Mouse (Mus musculus) limb, embryonic 10.5 days (tissue): Measurements from ENCODE around the gene Kcnj16. TPM values are rescaled to one million over a fixed set of nuclear protein-coding genes. Genes with fewer than 3 reads are reported as not detected.

Source experiments
- DNase-seq: peaks from one replicate; pipeline ENCODE4 v3.0.0-alpha.2; 2017; ENCODE audit warnings: low spot score
- H3K27ac ChIP-seq: fragments of 300-500 bp; sonication (generic); 2 replicates; pipeline ENCODE4 v1.5.1; 2016; ENCODE audit warnings: mild to moderate bottlenecking
- H3K27me3 ChIP-seq: fragments of 300-500 bp; sonication (generic); 2 replicates; pipeline ENCODE4 v1.6.1; 2016; ENCODE audit warnings: low read depth, mild to moderate bottlenecking; ENCODE audit not compliant: poor library complexity, severe bottlenecking
- H3K36me3 ChIP-seq: fragments of 300-500 bp; sonication (generic); 2 replicates; pipeline ENCODE4 v1.6.1; 2016; ENCODE audit warnings: mild to moderate bottlenecking, moderate library complexity
- H3K4me1 ChIP-seq: fragments of 300-500 bp; sonication (generic); 2 replicates; pipeline ENCODE4 v1.6.1; 2016
- H3K4me3 ChIP-seq: fragments of 300-500 bp; sonication (generic); 2 replicates; pipeline ENCODE4 v1.5.1; 2016; ENCODE audit warnings: mild to moderate bottlenecking, moderate library complexity
- H3K9me3 ChIP-seq: fragments of 300-500 bp; sonication (generic); replicated peaks from 2 replicates; pipeline ENCODE4 v1.6.1; 2016; ENCODE audit warnings: mild to moderate bottlenecking
- WGBS: fragments of 180-500 bp; shearing (Covaris S2); methylation state at CpG from one replicate; pipeline ENCODE4 v1.1.7; 2016; 5-methylcytosine and 5-hydroxymethylcytosine counted together
- polyA plus RNA-seq: library from polyadenylated mRNA; unstranded; fragments of >200 nt; fragmentation: Nextera tagmentation; extraction: Ambion mirVana; gene quantifications from 2 replicates; pipeline ENCODE4 v1.2.1, GENCODE M21; 2016

The Kcnj16 gene
- polyA plus RNA-seq, 1 experiment from 2014 or later, result not detected

- DNase-seq, result no peak
- H3K36me3 ChIP-seq, result no peaks in the 10 kb centered on the region
- no peak overlapping the region for H3K4me3 ChIP-seq
- 91% methylated on average over 3 of the region's 3 CpGs for WGBS
- H3K27ac ChIP-seq, result no peak overlapping the region
- no peaks in the 10 kb centered on the region for H3K9me3 ChIP-seq
- H3K27me3 ChIP-seq, result no peaks in the 10 kb centered on the region
- H3K4me1 ChIP-seq, result peaks cover 13% of the 10 kb centered on the region
Measured at GRCm38 (mm10) chr11:111005103-111005502, 37.3 kb downstream of the Kcnj16 start.

- 15% methylated on average over 3 of the region's 3 CpGs for WGBS
- Histone ChIP-seq H3K27me3 (no peaks in the 10 kb centered on the region), H3K4me3 (no peak overlapping the region), H3K4me1 (peaks cover 17% of the 10 kb centered on the region), H3K36me3 (no peaks in the 10 kb centered on the region), H3K9me3 (no peaks in the 10 kb centered on the region), H3K27ac (0 out of 2 replicates have a peak overlapping the region, but pooled peaks have one; percentile 9)
- DNase-seq, result peak; percentile 41
Measured at GRCm38 (mm10) chr11:111009471-111009870, 41.6 kb downstream of the Kcnj16 start.

GRCm38 (mm10) chr11:111016206-111016605 lies 48.4 kb downstream of the Kcnj16 start:
- no peaks in the 10 kb centered on the region for H3K27me3 ChIP-seq
- no peak for DNase-seq

GRCm38 (mm10) chr11:111020211-111020610 lies 52.4 kb downstream of the Kcnj16 start:
- Histone ChIP-seq H3K27me3 (no peaks in the 10 kb centered on the region), H3K4me3 (no peak overlapping the region), H3K27ac (no peak overlapping the region), H3K4me1 (peaks cover 5% of the 10 kb centered on the region; the same call in 1 of the 2 replicates), H3K9me3 (no peaks in the 10 kb centered on the region), H3K36me3 (no peaks in the 10 kb centered on the region)
- no peak for DNase-seq
- WGBS, result 49% methylated on average over 2 of the region's 2 CpGs

More at GRCm38 (mm10) chr11:111016206-111016605, 48.4 kb downstream of the Kcnj16 start:
- Histone ChIP-seq H3K27ac (no peak overlapping the region), H3K36me3 (no peaks in the 10 kb centered on the region), H3K9me3 (no peaks in the 10 kb centered on the region), H3K4me3 (no peak overlapping the region), H3K4me1 (no peaks in the 10 kb centered on the region)
- 96% methylated on average over 3 of the region's 3 CpGs for WGBS

GRCm38 (mm10) chr11:111022681-111023281 lies 54.9 kb downstream of the Kcnj16 start:
- WGBS, result 76% methylated on average over 8 of the region's 8 CpGs
- no peaks in the 10 kb centered on the region for H3K27me3 ChIP-seq
- H3K4me1 ChIP-seq, result peaks cover 5% of the 10 kb centered on the region; the same call in 1 of the 2 replicates
- H3K27ac ChIP-seq, result no peak overlapping the region; the same call in 1 of the 2 replicates
- H3K4me3 ChIP-seq, result no peak overlapping the region
- no peaks in the 10 kb centered on the region for H3K9me3 ChIP-seq
- no peaks in the 10 kb centered on the region for H3K36me3 ChIP-seq
- no peak for DNase-seq

GRCm38 (mm10) chr11:111042175-111042574 lies 74.3 kb downstream of the Kcnj16 start:
- no peaks in the 10 kb centered on the region for H3K27me3 ChIP-seq
- H3K27ac ChIP-seq, result no peak overlapping the region
- H3K9me3 ChIP-seq, result no peaks in the 10 kb centered on the region
- H3K36me3 ChIP-seq, result no peaks in the 10 kb centered on the region
- WGBS, result 48% methylated on average over 5 of the region's 5 CpGs
- DNase-seq, result no peak
- H3K4me1 ChIP-seq, result no peaks in the 10 kb centered on the region
- H3K4me3 ChIP-seq, result no peak overlapping the region

GRCm38 (mm10) chr11:111043298-111043697 lies 75.5 kb downstream of the Kcnj16 start:
- Histone ChIP-seq H3K27me3 (no peaks in the 10 kb centered on the region), H3K4me3 (no peak overlapping the region), H3K36me3 (no peaks in the 10 kb centered on the region), H3K9me3 (no peaks in the 10 kb centered on the region), H3K4me1 (no peaks in the 10 kb centered on the region), H3K27ac (no peak overlapping the region)
- no peak for DNase-seq
- 85% methylated on average over 4 of the region's 4 CpGs for WGBS

- Histone ChIP-seq H3K27ac (no peak overlapping the region), H3K27me3 (no peaks in the 10 kb centered on the region), H3K36me3 (no peaks in the 10 kb centered on the region), H3K4me1 (0 out of 2 replicates have a peak, but pooled peaks cover 5% of the 10 kb centered on the region), H3K4me3 (no peak overlapping the region), H3K9me3 (no peaks in the 10 kb centered on the region)
- 94% methylated on average over 3 of the region's 3 CpGs for WGBS
- no peak for DNase-seq
Measured at GRCm38 (mm10) chr11:111054252-111054651, 86.4 kb downstream of the Kcnj16 start.

- no peak overlapping the region for H3K4me3 ChIP-seq
- no peak overlapping the region for H3K27ac ChIP-seq
- H3K9me3 ChIP-seq, result no peaks in the 10 kb centered on the region
- 91% methylated on average over 8 of the region's 8 CpGs for WGBS
- H3K36me3 ChIP-seq, result no peaks in the 10 kb centered on the region
- H3K4me1 ChIP-seq, result 0 out of 2 replicates have a peak, but pooled peaks cover 5% of the 10 kb centered on the region
- no peak for DNase-seq
- no peaks in the 10 kb centered on the region for H3K27me3 ChIP-seq
Measured at GRCm38 (mm10) chr11:111054854-111055822, 87.3 kb downstream of the Kcnj16 start.

- no peak overlapping the region for H3K27ac ChIP-seq
- no peaks in the 10 kb centered on the region for H3K27me3 ChIP-seq
- WGBS, result 73% methylated on average over 13 of the region's 13 CpGs
- no peaks in the 10 kb centered on the region for H3K9me3 ChIP-seq
- no peak for DNase-seq
- H3K4me1 ChIP-seq, result 0 out of 2 replicates have a peak, but pooled peaks cover 5% of the 10 kb centered on the region
- no peak overlapping the region for H3K4me3 ChIP-seq
- H3K36me3 ChIP-seq, result no peaks in the 10 kb centered on the region
Measured at GRCm38 (mm10) chr11:111056030-111056429, 88.2 kb downstream of the Kcnj16 start.

GRCm38 (mm10) chr11:111057435-111057834 lies 89.6 kb downstream of the Kcnj16 start:
- no peak for DNase-seq
- Histone ChIP-seq H3K27me3 (no peaks in the 10 kb centered on the region), H3K27ac (no peak overlapping the region), H3K36me3 (no peaks in the 10 kb centered on the region), H3K4me3 (no peak overlapping the region), H3K9me3 (no peaks in the 10 kb centered on the region), H3K4me1 (0 out of 2 replicates have a peak, but pooled peaks cover 5% of the 10 kb centered on the region)
- WGBS, result 94% methylated on average over 4 of the region's 4 CpGs

GRCm38 (mm10) chr11:111059440-111059839 lies 91.6 kb downstream of the Kcnj16 start:
- Histone ChIP-seq H3K9me3 (no peaks in the 10 kb centered on the region), H3K27me3 (no peaks in the 10 kb centered on the region), H3K36me3 (no peaks in the 10 kb centered on the region), H3K4me3 (no peak overlapping the region), H3K27ac (no peak overlapping the region), H3K4me1 (0 out of 2 replicates have a peak, but pooled peaks cover 7% of the 10 kb centered on the region)
- DNase-seq, result no peak

- Histone ChIP-seq H3K36me3 (no peaks in the 10 kb centered on the region), H3K9me3 (no peaks in the 10 kb centered on the region), H3K27me3 (no peaks in the 10 kb centered on the region), H3K4me3 (no peak overlapping the region), H3K27ac (no peak overlapping the region), H3K4me1 (0 out of 2 replicates have a peak, but pooled peaks cover 8% of the 10 kb centered on the region)
- 68% methylated on average over 5 of the region's 5 CpGs for WGBS
- no peak for DNase-seq
Measured at GRCm38 (mm10) chr11:111060216-111060615, 92.4 kb downstream of the Kcnj16 start.
